Mouse (Mus musculus): ENCODE results near the gene Cnst.

Gene Cnst

GRCm38 (mm10) chr1:179545768-179546550 is at the start of gene Cnst, which contains the start of gene Tfb2m:
Gene Cnst (plus strand): TSS chr1:179546370.
Gene Tfb2m (minus strand): TSS chr1:179546267.
- DNase-seq: peak; percentile 99

- no peak for DNase-seq
Observed at GRCm38 (mm10) chr1:179499257-179499656, 46.9 kb upstream of the Cnst start.

- DNase-seq: no peak
Observed at GRCm38 (mm10) chr1:179502565-179502964, 43.6 kb upstream of the Cnst start.

GRCm38 (mm10) chr1:179506530-179507315 is 39.4 kb upstream of the Cnst start:
- peak; percentile 36 for DNase-seq

GRCm38 (mm10) chr1:179510546-179511340 is 35.4 kb upstream of the Cnst start:
- no peak for DNase-seq

GRCm38 (mm10) chr1:179511895-179512294 is 34.3 kb upstream of the Cnst start:
- DNase-seq: no peak

- DNase-seq: peak; percentile 26
Observed at GRCm38 (mm10) chr1:179516941-179517712, 29.0 kb upstream of the Cnst start.

GRCm38 (mm10) chr1:179517713-179518465 is 28.3 kb upstream of the Cnst start, which contains the start of gene Smyd3:
Gene Smyd3 (minus strand): TSS chr1:179518041.
- DNase-seq: peak; percentile 87

- no peak for DNase-seq
Observed at GRCm38 (mm10) chr1:179519901-179520300, 26.3 kb upstream of the Cnst start.

GRCm38 (mm10) chr1:179539054-179539453 is 7.1 kb upstream of the Cnst start:
- DNase-seq: no peak

GRCm38 (mm10) chr1:179539887-179540286 is 6.3 kb upstream of the Cnst start:
- DNase-seq: no peak

- DNase-seq: no peak
Observed at GRCm38 (mm10) chr1:179541502-179541901, 4.7 kb upstream of the Cnst start.

GRCm38 (mm10) chr1:179546551-179546917 is 364 bp downstream of the Cnst start:
- DNase-seq: no peak

GRCm38 (mm10) chr1:179547176-179547575 is 1.0 kb downstream of the Cnst start:
- DNase-seq: no peak

GRCm38 (mm10) chr1:179548220-179548619 is 2.0 kb downstream of the Cnst start:
- peak; percentile 50 for DNase-seq

GRCm38 (mm10) chr1:179548996-179549752 is 3.0 kb downstream of the Cnst start:
- no peak for DNase-seq

- DNase-seq: no peak
Observed at GRCm38 (mm10) chr1:179551336-179551735, 5.2 kb downstream of the Cnst start.

- no peak for DNase-seq
Observed at GRCm38 (mm10) chr1:179551921-179552320, 5.8 kb downstream of the Cnst start.

- no peak for DNase-seq
Observed at GRCm38 (mm10) chr1:179552751-179553150, 6.6 kb downstream of the Cnst start.

GRCm38 (mm10) chr1:179553197-179553948 is 7.2 kb downstream of the Cnst start:
- DNase-seq: no peak

All from cerebellum, adult 9-11 months (tissue).